Mouse (Mus musculus) megakaryocyte, adult 5-6 weeks (primary cell): ENCODE measurements around the gene Plcb1. TPM values are rescaled to one million over a fixed set of nuclear protein-coding genes. Genes with fewer than 3 reads are reported as not detected.

Experiments used
- ATAC-seq: 2 replicates; pipeline ENCODE4 v1.8.0; 2016; ENCODE audit warnings: mild to moderate bottlenecking, inconsistent platforms; ENCODE audit not compliant: poor library complexity, severe bottlenecking
- total RNA-seq, 2 experiments: library from RNA; stranded (forward) in 1 of 2; stranded (reverse) in 1 of 2; fragments of 153-499, 151-499 nt in 1 of 2; fragments of 221-1000, 200-1000 nt in 1 of 2; gene quantifications; 2 replicates each; pipeline versions ENCODE4 v1.2.3 to v1.2.4; 2015 to 2017

Gene Plcb1
- total RNA-seq, 2 experiments from 2014 or later = 37.3 to 39.4 TPM

DNA sequence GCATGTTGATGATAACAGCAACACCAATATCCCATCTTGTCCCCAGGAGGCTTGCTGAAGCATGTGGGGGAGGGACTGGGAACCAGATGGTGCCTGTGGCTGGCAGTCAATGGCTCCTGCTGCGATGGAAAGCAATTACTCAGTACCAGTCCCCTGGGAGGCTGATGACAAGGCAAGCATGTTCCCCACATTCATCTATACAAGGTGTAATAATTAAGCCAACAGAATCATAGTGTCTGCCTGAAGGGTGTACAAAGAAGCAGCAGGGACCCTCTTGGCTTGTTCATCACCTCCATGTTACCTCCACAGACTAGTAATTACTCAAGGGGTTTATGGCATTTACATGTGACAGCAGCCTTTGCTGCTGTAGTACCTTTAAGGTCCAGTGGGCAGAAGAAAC, 125.0 kb downstream of the Plcb1 start:
- ATAC-seq = no peak

DNA sequence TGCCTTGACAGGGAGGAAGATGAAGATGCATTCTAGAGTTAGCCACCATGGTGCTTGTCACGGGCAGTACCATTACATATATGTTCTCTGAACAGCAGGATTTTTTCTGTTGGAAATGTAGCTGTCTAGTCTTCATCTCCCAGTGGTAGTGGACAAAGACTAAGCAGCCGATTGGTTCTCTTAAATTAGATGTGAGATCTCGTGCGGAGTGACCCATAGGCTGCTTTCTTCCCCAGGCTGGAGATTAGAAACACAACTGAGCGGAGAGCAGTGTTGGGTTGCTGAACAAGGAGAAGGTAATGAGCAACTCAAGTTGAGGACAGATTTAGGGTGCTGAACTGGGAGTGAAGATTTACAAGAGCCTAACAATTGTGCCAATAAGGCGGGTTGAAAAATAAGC, 125.5 kb downstream of the Plcb1 start:
- no peak for ATAC-seq

DNA sequence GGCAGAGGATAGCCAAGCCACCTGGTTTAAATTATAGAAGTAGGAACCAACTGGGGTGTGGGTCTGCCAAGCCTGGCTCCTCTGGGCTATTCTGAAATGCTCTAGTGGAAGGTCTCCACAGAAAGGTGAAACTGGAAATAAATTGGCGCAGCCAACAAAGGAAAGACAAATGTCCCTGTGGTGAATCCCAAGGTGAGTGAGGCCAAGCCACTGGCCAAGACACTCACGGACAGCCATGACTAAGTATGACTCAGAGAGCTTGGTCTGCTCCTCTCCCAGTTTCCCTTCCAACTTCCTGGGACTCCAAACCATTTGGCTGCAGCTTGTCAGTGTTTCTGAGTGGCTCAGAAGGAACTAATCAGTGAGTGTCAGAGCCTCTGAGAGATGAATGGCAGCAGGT, 126.7 kb downstream of the Plcb1 start:
- ATAC-seq = no peak

DNA sequence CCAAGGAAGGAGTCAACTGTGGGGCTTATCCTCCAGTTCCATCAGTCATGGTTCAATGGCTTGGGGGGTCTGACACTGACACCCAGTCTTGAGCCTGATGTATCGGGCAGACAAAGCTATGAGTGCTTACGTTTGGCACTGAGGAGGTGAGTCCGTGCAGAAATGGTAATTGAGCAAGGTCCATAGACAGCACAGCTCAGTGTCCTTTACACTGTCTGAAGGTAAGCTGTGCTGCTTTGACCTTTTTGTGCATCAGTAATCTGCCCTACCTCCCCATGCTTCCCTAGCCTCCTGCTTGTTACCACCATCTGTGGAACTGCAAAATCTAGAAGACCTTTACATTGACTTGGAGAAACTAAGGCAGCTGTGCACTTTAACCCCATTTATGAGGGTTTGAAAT, 127.7 kb downstream of the Plcb1 start:
- ATAC-seq = no peak

DNA sequence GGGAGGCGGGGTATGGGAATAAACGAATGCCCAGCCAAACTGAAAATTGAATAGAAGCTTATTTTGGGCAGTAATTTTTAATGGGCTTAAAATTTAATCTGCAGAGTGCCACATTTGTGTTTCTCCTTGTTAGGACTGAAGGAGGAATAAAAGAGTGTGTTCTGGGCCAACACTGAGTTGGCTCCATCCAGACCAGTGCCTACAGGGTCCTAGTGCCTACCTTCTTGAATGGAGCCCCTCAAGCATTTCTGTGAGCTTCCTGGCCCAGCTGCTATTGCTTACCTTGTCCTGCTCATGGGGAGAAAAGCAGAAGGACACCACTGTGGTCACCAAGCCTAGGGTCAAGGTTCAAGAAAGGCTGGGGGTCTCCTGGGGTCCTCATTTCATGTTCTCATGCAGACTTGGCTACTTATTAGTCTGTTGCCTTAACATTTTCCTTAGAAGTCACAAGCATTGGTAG, 128.3 kb downstream of the Plcb1 start:
- no peak for ATAC-seq

DNA sequence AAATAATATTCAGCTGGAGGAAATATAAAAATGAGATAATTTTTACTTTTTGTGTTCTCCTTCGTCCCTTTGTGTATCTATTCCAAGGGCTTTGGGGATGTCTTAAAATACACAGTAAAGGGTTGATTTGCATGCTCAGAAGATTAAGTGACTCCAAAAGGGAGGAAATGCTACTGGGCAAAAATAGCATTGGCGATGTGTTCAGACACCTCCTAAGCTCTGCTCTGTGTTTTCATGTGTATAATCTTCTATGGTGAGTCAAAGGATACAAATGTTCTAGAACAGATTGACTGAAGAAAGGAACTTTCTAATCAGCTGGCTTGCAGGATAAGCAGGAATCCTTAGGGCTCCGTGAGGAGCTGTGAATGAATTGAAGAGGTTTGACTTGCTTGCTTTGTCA, 129.2 kb downstream of the Plcb1 start:
- ATAC-seq = no peak

DNA sequence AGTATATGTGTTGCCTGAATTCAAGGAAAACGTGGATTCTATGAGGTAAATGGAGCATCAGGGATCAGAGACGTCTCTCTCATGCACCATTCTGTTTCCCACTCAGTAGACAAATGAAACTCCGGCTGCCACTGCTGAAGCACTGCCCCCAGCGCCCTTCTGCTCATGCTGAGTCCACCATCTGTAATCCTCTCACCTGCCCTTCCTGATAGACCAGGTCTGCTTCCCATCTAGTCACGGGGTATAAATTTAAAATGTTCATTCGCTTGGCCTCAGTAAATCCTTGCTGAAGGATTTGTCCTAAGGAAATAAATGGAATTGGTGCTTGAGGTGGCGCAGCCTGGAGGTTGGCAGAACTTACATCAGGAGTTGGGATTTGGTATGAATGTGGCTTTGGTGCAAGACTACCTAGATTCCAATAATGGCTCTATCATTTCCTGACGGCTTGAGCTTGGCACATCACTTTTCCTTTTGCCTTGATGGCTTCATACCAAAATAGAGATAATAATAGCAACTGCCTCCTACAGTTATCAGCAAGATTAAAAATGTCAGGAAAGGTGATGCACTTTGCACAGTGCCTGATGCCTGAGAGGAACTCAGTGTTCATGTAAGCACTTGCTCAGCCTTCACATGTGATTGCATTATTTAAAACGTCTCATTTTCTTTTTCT, 134.9 kb downstream of the Plcb1 start:
- ATAC-seq = no peak

DNA sequence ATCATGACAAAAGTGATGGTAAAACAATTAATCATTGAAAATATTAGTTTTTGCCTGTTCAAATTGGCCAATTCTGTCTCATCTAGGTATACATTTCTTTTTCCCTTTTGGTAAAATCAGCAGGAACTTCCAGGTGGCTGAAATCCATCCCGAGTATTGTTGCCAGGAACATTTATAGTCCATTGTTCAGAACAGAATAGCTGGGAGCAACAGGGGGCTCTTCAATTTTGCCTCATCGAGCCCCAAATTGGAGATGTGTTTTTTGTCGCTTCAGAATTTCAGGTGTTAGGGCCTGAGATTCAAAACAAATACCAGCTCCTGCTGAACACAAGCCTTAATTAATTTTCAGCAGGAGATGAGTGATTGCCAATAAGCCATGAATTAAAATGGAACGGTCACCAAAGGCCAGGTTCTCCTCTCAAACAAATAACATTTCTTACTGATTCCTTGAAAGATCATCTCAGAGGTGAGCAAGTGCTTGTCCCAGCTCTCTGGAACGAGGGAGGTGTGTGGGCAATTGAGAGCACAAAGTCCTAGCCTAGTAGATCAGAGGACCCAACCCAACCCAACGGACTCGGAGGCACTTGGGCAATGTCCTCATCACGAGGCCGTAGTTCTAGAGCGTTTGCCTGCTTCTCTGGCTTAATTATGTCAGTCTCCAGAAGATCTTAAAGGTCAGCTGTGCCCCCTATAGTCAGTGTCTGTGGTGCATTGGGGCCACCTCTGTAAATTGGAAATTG, 136.9 kb downstream of the Plcb1 start:
- no peak for ATAC-seq

DNA sequence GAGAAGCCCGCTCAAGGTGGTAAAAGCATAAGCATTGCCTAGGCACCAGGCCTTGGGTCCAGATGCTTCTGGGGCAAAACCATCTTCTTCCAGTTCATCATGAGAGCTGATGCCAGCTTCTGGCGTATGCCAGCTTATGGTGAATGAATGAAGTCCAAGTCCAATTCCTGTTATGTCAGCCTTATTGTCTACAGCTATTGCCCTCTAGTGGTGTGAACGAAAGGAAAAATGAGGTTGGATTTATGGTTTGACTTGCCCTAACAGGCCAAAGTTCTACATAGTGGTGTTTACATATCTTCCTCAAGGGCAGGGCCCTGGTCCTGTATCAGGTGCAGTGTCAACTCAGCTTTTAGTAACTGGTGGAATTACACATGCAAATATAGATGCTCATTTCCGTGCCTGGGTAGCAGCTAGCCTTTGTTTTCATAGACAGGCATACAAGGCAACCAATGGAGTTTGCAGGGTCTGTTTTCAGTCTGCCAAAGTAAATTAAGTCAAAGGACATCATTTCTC, 138.3 kb downstream of the Plcb1 start:
- ATAC-seq = no peak

DNA sequence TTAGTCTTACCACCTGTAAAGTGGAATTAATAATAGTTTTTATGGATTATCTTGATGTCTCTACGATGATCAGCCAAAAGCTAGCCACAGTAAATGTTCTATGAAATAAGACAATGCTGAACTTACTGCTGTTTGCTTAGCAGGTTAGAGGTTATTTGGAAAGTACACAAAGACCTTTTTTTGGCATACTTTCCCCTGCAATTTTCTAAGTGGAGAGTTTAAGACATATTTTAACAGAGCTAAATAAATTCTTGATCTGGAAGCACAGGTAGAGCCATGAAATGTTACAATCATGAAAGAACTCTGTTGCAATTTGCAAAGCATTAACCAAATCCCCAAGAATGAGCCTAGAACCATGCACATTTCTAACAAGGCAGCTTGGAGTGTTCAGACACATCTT, 140.4 kb downstream of the Plcb1 start:
- ATAC-seq = no peak

DNA sequence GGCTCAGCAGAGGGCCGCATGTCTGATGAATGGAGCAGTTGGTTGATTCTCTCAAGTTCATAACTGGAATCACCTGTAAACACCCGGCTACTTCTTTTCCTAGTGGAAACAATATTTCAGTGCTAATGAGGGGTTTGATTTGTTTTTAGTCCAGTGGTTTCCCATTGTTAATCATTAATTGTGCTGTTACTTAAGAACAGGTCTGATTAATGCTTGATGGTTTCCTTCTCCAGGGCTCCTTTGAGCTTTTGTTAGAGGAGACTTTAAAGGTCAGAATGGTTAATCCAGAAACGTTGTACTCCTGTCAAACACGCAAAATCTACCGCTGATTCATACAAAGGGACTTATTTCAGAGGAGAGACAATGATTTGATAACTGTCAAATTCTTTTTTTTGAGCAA, 141.2 kb downstream of the Plcb1 start:
- ATAC-seq = no peak

DNA sequence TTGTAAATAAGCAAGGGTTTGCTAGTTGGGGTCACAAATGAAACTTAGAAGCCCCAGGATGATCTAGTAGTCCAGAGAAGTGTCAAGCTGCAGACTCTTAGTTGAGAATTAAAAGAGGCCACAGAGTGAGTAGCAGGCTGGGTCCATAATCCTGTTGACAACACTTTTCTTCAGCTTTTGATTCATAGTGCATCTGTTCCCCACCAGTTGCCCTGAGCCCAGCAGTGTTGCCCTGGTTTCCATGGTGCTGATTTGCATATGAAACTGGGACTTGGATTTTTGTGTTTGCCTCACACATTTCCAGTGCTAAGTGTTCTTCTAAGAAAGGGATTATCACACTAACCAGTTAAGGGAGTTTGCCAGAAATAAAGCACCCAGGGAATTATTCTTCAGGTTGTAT, 143.6 kb downstream of the Plcb1 start:
- ATAC-seq = no peak

DNA sequence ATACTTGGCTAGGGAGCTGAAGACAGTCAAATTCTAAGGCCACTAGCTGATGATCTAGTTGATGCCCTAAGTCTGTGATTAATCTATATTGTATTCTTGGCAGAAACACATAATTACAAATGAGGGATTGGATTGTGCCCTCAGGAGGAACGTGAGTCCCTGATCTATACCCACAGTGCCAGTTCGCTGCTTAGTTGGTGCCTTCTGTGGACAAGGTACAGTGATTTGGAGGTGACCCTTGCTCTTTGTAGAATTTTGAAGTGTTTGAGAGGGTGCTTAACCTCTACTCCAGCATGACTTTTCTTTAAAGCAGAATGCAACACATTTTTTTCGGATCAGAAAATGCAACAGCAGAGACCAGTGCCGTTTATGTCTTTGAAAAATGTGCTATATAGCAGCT, 145.1 kb downstream of the Plcb1 start:
- ATAC-seq = no peak

DNA sequence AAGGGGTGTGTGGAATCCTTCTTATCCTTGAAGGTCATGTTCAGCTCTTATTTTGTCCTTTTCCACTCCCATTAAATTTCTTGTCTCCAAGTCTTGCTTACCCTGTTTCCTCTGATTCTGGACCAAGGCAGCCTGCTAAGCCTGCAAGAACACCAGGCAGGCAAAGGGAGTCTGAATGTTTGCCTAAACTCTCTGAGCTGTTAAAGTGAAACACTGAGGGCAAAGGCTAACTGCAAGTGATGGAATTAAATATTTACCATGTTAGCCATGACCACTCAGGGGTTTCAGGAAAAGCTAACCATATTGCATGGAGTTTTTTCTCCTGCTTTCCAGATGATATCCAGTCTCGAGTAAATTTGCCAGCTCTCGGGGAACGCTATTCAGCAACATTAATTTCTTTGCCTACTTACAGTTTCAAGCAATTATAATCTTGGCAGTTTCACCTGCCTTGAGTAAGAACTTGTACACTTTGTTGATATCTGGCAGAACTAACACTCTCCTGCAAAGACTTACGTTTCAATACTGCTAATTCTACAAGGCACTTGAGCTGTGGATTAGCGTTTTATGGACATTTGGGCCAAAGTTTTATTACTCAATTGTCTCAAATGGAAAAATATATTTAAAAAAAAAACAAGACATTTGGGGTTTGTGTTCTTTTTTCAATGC, 146.0 kb downstream of the Plcb1 start:
- no peak for ATAC-seq

DNA sequence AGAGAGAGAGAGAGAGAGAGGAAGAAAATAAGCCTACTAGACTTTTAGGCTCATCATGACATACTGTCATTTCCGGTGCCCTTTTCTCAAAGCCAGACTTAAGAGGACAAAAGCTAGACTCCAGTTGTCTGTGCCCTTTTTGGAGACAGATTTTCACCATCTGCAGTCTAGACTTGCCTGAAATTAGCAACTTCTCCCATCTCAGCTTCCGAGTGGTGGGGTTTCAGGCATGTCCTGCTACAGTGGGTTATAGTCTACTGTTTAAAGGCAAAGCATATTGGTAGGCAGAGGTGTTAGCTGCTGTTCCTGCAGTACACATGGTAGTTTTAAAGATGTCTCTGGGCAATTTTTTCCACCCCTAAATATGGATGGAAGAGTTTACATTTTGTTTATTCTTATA, 149.6 kb downstream of the Plcb1 start:
- no peak for ATAC-seq

DNA sequence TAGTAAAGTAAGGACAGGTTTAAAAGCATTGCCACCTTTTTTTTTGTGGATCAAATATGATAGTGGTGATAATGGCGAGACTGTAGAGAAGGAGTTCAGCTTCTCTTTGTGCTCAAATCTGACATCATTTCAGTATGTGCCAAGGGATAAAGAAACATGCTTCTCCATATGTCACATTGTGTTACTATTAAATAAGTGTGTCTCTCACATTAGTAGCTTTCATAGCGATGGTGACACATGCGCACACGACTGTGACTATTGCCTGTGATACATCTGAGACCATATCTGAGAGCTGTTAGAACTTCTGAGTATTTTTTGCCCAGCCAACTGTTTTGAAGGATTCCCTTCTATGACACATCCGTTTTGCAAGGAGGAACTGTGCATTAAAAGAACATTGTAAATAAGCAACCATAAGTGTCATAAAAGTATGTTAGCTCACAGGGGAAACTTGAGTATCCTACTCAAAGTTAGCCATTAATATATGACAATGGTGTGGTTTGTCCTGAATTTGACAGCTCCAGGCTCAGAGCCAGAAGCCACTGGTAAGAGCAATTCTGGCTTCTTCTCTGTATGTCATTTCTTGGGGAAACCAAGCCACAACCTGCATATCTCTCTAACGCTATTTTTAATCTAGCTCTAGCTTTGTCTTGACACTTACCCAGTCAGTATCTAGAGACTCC, 150.2 kb downstream of the Plcb1 start:
- no peak for ATAC-seq

DNA sequence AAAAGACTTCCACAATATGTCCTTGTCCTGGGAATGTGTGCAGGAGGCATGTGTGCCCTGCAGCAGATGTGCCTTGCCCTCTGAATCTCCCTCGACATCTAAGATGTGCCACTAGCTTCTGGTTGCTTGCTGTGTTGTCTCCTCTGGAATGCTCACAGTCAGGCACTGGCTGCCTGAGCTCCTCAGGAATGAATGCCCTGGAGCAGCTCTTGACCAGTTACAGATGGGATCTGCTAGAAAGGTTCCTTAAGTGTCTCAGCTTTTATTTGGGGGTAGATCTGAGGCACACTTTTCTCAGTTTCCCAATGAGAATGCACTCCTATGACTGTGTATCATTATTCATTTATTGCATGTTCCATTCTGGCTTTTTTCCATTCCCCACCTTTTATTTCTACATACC, 151.8 kb downstream of the Plcb1 start:
- no peak for ATAC-seq

DNA sequence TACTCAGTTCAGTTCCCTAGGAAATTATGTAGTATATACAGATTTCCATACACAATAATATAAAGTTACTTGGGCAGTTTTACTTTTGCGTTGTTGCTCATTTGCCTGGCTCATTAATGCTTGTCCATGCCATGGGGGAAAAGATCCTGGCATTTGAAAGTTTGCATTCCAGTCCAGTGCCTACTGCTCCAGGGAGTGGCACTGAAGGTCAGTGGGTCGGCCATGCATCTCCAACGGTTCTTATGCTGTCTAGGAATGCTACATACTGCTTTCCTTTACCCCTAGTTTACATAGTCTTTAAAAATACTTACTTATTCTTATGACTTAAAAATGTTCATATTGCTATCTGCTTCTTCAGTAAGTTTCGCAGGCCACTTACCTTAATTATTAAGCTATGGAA, 156.2 kb downstream of the Plcb1 start:
- no peak for ATAC-seq

DNA sequence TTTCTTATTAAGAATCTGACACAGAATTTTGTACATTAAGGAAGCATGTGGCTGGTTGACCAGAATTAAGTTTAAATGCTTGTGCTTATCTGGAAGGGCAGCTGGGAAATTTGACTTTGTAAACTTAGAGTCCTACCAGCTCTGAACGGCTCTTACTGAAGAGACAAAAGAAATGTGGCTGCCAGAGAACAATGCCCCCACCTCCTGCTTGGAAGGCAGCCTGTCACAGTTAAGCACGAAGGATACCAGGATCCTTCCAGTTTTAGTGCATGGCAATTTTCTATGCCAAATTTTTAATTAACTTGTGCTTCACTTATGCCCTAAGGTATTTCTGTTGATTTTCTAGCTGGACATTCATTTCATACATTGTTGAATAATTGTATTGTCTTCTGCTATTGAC, 157.1 kb downstream of the Plcb1 start:
- ATAC-seq = no peak

DNA sequence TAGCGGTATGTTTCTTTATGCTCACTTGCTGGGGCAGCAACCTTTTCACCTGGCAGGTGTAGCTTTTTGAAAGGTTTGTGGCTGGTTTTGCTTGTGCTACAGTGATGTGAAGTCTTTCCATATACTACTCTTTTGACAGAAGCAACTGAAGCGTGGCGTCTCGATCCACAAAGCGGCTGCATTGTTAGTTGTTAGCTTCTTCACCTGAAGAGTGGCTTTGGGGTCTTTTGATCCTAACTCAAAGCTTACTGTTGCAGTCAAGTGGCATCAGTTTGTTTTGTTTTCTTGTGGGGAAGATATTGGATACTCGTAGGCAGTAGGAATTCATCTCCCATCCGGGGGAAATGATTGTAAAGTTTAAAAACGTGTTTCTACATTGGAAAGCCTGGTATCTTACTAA, 160.5 kb downstream of the Plcb1 start:
- no peak for ATAC-seq

DNA sequence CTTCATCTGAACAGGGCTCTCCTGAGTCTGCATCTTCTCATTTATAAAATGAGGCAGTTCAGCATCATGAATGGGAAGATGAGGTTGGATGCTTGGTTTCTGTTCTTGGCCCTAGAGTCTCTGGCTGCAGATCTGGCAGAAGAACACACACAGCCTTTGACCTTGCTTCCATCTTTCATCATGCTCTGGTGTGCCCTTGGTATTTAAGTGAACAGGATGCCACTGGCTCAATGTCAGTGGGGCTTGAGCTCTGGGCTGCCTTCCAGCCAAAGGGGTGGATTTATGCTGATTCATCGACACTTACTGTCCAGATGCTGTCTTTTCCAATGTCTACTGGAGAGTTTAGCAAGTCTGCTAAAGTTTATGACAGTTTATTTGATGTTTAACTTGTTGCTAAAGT, 161.0 kb downstream of the Plcb1 start:
- ATAC-seq = no peak
